Mouse (Mus musculus) MEL (cell line): ENCODE measurements at regions not wholly inside any gene's neighbourhood (a gene's known extent, or its start where the extent isn't known, plus 50 kb on each side); places are given as distances from the start of the nearest gene placed in this dataset.
A peak's percentile ranks its signal among the peaks of the same experiment; 100 is the strongest.

Experiments used
- DNase-seq: peaks from one replicate; pipeline ENCODE4 v3.0.0; 2011; ENCODE audit warnings: low read depth, low spot score
- H3K27ac ChIP-seq: 2 replicates; pipeline ENCODE4 v1.5.1; 2012; ENCODE audit warnings: low read depth, mild to moderate bottlenecking, control low read depth, low read length, moderate library complexity; ENCODE audit not compliant: control insufficient read depth
- H3K27me3 ChIP-seq, 2 experiments: fragments of 150-350 bp in 1 of 2; sonication (generic) in 1 of 2; 2 replicates each; pipeline ENCODE4 v1.6.1; 2012; ENCODE audit warnings: low read length in 2 of 2, mild to moderate bottlenecking in 2 of 2, improper control_type of control experiment in 1 of 2, moderate library complexity in 1 of 2; ENCODE audit not compliant: insufficient read depth in 2 of 2, control insufficient read depth in 1 of 2
- H3K36me3 ChIP-seq, 2 experiments: 2 replicates each; pipeline ENCODE4 v1.6.1; 2012 to 2014; ENCODE audit warnings: low read length in 2 of 2, improper control_type of control experiment in 1 of 2, inconsistent platforms in 1 of 2, mild to moderate bottlenecking in 1 of 2; ENCODE audit not compliant: insufficient read depth in 2 of 2, control insufficient read depth in 1 of 2
- H3K4me1 ChIP-seq, 2 experiments: fragments of 150-350 bp in 1 of 2; sonication (generic) in 1 of 2; 2 replicates each; pipeline ENCODE4 v1.6.1; 2012; ENCODE audit warnings: low read length in 2 of 2, improper control_type of control experiment in 1 of 2, mild to moderate bottlenecking in 1 of 2; ENCODE audit not compliant: insufficient read depth in 2 of 2, control insufficient read depth in 1 of 2
- H3K4me3 ChIP-seq, 2 experiments: fragments of 150-350 bp in 1 of 2; sonication (generic) in 1 of 2; 2 replicates each; pipeline ENCODE4 v1.5.1; 2012; ENCODE audit warnings: low read depth in 2 of 2, low read length in 2 of 2, mild to moderate bottlenecking in 2 of 2, moderate library complexity in 2 of 2, control low read depth in 1 of 2, improper control_type of control experiment in 1 of 2; ENCODE audit not compliant: control insufficient read depth in 1 of 2, insufficient read depth in 1 of 2
- H3K79me2 ChIP-seq: 2 replicates; pipeline ENCODE4 v1.6.1; 2012; ENCODE audit warnings: mild to moderate bottlenecking, low read length, moderate library complexity; ENCODE audit not compliant: control insufficient read depth, poor library complexity, insufficient read depth
- H3K9ac ChIP-seq: 2 replicates; pipeline ENCODE4 v1.6.1; 2012; ENCODE audit warnings: low read depth, mild to moderate bottlenecking, control low read depth, low read length, moderate library complexity; ENCODE audit not compliant: control insufficient read depth, poor library complexity, severe bottlenecking
- H3K9me3 ChIP-seq: fragments of 150-350 bp; sonication (generic); replicated peaks from 2 replicates; pipeline ENCODE4 v1.6.1; 2012; ENCODE audit warnings: mild to moderate bottlenecking, low read length, improper control_type of control experiment, moderate library complexity; ENCODE audit not compliant: insufficient read depth
- CHD1 ChIP-seq: IDR thresholded peaks from 2 replicates; pipeline ENCODE4 v1.6.1; 2012; ENCODE audit warnings: low read depth, mild to moderate bottlenecking, inconsistent platforms, low read length, improper control_type of control experiment
- CHD2 ChIP-seq: IDR thresholded peaks from 2 replicates; pipeline ENCODE4 v1.6.1; 2011; ENCODE audit warnings: low read length, improper control_type of control experiment
- CTCF ChIP-seq, 3 experiments: IDR thresholded peaks in 2 of 3; conservative IDR thresholded peaks in 1 of 3; 2 replicates each; pipeline ENCODE4 v1.5.1; 2011 to 2012; ENCODE audit warnings: low read length in 3 of 3, low read depth in 2 of 3, mild to moderate bottlenecking in 2 of 3, improper control_type of control experiment in 1 of 3, inconsistent platforms in 1 of 3, mixed read lengths in 1 of 3, moderate library complexity in 1 of 3; ENCODE audit not compliant: control insufficient read depth in 1 of 3, insufficient read depth in 1 of 3, poor library complexity in 1 of 3, severe bottlenecking in 1 of 3
- E2F4 ChIP-seq: IDR thresholded peaks from 2 replicates; pipeline ENCODE4 v1.6.1; 2011; ENCODE audit warnings: low read depth, low read length, improper control_type of control experiment, borderline replicate concordance
- ELF1 ChIP-seq: IDR thresholded peaks from 2 replicates; pipeline ENCODE4 v1.6.1; 2014; ENCODE audit warnings: low read depth, mild to moderate bottlenecking, inconsistent platforms, low read length, improper control_type of control experiment, moderate library complexity
- EP300 ChIP-seq, 2 experiments: IDR thresholded peaks; 2 replicates each; pipeline ENCODE4 v1.6.1; 2011; ENCODE audit warnings: improper control_type of control experiment in 2 of 2, low read length in 2 of 2, low read depth in 1 of 2, mild to moderate bottlenecking in 1 of 2
- ETS1 ChIP-seq: IDR thresholded peaks from 2 replicates; pipeline ENCODE4 v1.6.1; 2012; ENCODE audit warnings: low read depth, mild to moderate bottlenecking, inconsistent platforms, low read length, improper control_type of control experiment, moderate library complexity
- GABPA ChIP-seq: IDR thresholded peaks from 2 replicates; pipeline ENCODE4 v1.6.1; 2012; ENCODE audit warnings: low read depth, mild to moderate bottlenecking, inconsistent platforms, low read length, improper control_type of control experiment, moderate library complexity
- GATA1 ChIP-seq: IDR thresholded peaks from 2 replicates; pipeline ENCODE4 v1.6.1; 2011; ENCODE audit warnings: low read depth, low read length, improper control_type of control experiment
- HCFC1 ChIP-seq: IDR thresholded peaks from 2 replicates; pipeline ENCODE4 v1.6.1; 2012; ENCODE audit warnings: low read depth, mild to moderate bottlenecking, inconsistent platforms, low read length, improper control_type of control experiment, moderate library complexity
- KAT2A ChIP-seq: conservative IDR thresholded peaks from 2 replicates; pipeline ENCODE4 v1.6.1; 2012; ENCODE audit warnings: low read depth, low read length, improper control_type of control experiment, inconsistent platforms
- MEF2A ChIP-seq: IDR thresholded peaks from 2 replicates; pipeline ENCODE4 v1.6.1; 2014; ENCODE audit warnings: low read depth, mild to moderate bottlenecking, inconsistent platforms, low read length, improper control_type of control experiment; ENCODE audit not compliant: poor library complexity, insufficient replicate concordance, severe bottlenecking; ENCODE audit errors: extremely low read depth
- MXI1 ChIP-seq: IDR thresholded peaks from 2 replicates; pipeline ENCODE4 v1.6.1; 2011; ENCODE audit warnings: mild to moderate bottlenecking, low read depth, low read length, improper control_type of control experiment
- MYB ChIP-seq: IDR thresholded peaks from 2 replicates; pipeline ENCODE4 v1.6.1; 2011; ENCODE audit warnings: mild to moderate bottlenecking, low read depth, low read length, improper control_type of control experiment
- NELFE ChIP-seq: IDR thresholded peaks from 2 replicates; pipeline ENCODE4 v1.6.1; 2011; ENCODE audit warnings: low read depth, low read length, improper control_type of control experiment
- NRF1 ChIP-seq: IDR thresholded peaks from 2 replicates; pipeline ENCODE4 v1.6.1; 2014; ENCODE audit warnings: low read depth, mild to moderate bottlenecking, inconsistent platforms, low read length, improper control_type of control experiment, moderate library complexity; ENCODE audit not compliant: poor library complexity, insufficient read depth, severe bottlenecking
- POLR2A ChIP-seq, 2 experiments: IDR thresholded peaks; 2 replicates each; pipeline ENCODE4 v1.6.1; 2011 to 2012; ENCODE audit warnings: low read length in 2 of 2, mild to moderate bottlenecking in 2 of 2, control low read depth in 1 of 2, improper control_type of control experiment in 1 of 2, low read depth in 1 of 2, moderate library complexity in 1 of 2; ENCODE audit not compliant: control insufficient read depth in 1 of 2, insufficient read depth in 1 of 2, poor library complexity in 1 of 2
- SIN3A ChIP-seq: IDR thresholded peaks from 2 replicates; pipeline ENCODE4 v1.6.1; 2012; ENCODE audit warnings: low read length, improper control_type of control experiment, inconsistent platforms
- SMC3 ChIP-seq: IDR thresholded peaks from 2 replicates; pipeline ENCODE4 v1.6.1; 2011; ENCODE audit warnings: low read depth, low read length, improper control_type of control experiment
- TCF12 ChIP-seq: IDR thresholded peaks from 2 replicates; pipeline ENCODE4 v1.6.1; 2014; ENCODE audit warnings: low read depth, mild to moderate bottlenecking, inconsistent platforms, low read length, improper control_type of control experiment, moderate library complexity
- UBTF ChIP-seq: IDR thresholded peaks from 2 replicates; pipeline ENCODE4 v1.6.1; 2012; ENCODE audit warnings: low read depth, mild to moderate bottlenecking, inconsistent platforms, low read length, improper control_type of control experiment, moderate library complexity, borderline replicate concordance; ENCODE audit not compliant: insufficient read depth
- USF2 ChIP-seq, 2 experiments: IDR thresholded peaks; 2 replicates each; pipeline ENCODE4 v1.6.1; 2011 to 2012; ENCODE audit warnings: improper control_type of control experiment in 2 of 2, low read length in 2 of 2, borderline replicate concordance in 1 of 2, inconsistent platforms in 1 of 2, low read depth in 1 of 2, mild to moderate bottlenecking in 1 of 2; ENCODE audit not compliant: insufficient read depth in 1 of 2
- ZC3H11A ChIP-seq: IDR thresholded peaks from 2 replicates; pipeline ENCODE4 v1.6.1; 2012; ENCODE audit warnings: low read depth, mild to moderate bottlenecking, inconsistent platforms, low read length, improper control_type of control experiment
- ZKSCAN1 ChIP-seq: IDR thresholded peaks from 2 replicates; pipeline ENCODE4 v1.6.1; 2012; ENCODE audit warnings: low read depth, mild to moderate bottlenecking, inconsistent platforms, low read length, improper control_type of control experiment, moderate library complexity
- ZNF384 ChIP-seq: IDR thresholded peaks from 2 replicates; pipeline ENCODE4 v1.6.1; 2012; ENCODE audit warnings: low read depth, mild to moderate bottlenecking, inconsistent platforms, low read length, improper control_type of control experiment

DNA sequence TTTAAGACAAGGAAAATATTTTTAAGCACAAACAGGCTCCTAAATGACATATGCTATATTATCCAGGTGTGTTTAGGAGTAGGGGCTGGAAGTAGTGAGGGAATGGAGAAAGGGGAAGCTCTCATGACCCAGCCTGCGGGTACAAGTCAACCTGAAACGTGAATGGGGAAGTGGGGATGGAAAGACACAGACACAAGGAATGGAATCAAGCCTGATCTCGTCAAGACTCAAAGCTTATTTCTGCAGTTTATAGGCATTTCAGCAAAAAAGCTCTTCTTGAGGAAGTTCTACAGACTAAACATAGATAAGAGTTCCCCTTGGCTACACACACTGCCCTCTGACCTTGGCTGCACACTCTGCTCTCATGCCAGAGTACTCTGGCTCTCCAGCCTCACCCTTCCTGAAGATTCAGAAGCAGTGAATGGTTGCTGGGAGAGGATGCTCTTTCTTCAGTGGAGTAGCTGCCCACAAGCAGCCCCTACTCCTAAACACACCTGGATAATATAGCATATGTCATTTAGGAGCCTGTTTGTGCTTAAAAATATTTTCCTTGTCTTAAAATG, 106.4 kb upstream of the Rrp15 start:
- Histone ChIP-seq H3K4me1 (no peaks in the 10 kb centered on the region), H3K27ac (no peak overlapping the region), H3K4me3 (no peak overlapping the region), H3K27me3 (no peaks in the 10 kb centered on the region), H3K79me2 (no peaks in the 10 kb centered on the region), H3K9ac (no peak overlapping the region), H3K9me3 (no peaks in the 10 kb centered on the region), H3K36me3 (no peaks in the 10 kb centered on the region)
- TF ChIP-seq SIN3A (no peak), ZC3H11A (no peak), ELF1 (no peak), UBTF (no peak), SMC3 (no peak), ETS1 (no peak), CHD1 (no peak), E2F4 (no peak), KAT2A (no peak), NRF1 (no peak), POLR2A (IDR thresholded peaks at IDR 0.05; ENCODE audit: control insufficient read depth in 1 of 2, insufficient read depth in 1 of 2, low read depth in 1 of 2, low read length in 2 of 2, poor library complexity in 1 of 2) (no peak), GATA1 (no peak), ZNF384 (no peak), MXI1 (no peak), NELFE (no peak), MEF2A (no peak), USF2 (IDR thresholded peaks at IDR 0.05; ENCODE audit: borderline replicate concordance in 1 of 2, insufficient read depth in 1 of 2, low read depth in 1 of 2, low read length in 2 of 2) (no peak), HCFC1 (no peak), EP300 (IDR thresholded peaks at IDR 0.05; ENCODE audit: low read depth in 1 of 2, low read length in 2 of 2) (no peak)
- peak; percentile 3 for DNase-seq

DNA sequence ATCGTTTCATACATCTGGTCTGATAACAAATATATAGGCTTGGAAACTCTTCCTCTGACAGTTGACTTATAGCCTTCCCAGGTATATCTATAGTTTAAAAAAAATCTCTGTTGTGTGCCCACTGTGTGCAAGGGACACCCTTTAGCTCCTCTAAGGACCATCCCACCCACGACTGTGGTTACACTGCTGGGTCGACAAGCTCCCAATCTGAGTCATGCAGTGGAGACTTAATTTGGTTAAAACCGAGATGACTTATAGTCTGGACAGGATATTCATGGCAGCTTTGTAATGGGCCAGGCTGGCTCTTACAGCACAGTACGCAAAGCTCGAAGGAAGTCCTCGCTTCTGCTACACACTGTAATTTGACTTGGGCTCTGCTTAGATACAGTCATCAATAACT, 96.1 kb upstream of the Rrp15 start:
- no peaks in the 10 kb centered on the region for H3K36me3 ChIP-seq
- TF ChIP-seq ETS1 (no peak), GABPA (no peak), USF2 (IDR thresholded peaks at IDR 0.05; ENCODE audit: borderline replicate concordance in 1 of 2, insufficient read depth in 1 of 2, low read depth in 1 of 2, low read length in 2 of 2) (no peak), CHD2 (no peak), TCF12 (no peak), MEF2A (no peak), CTCF (IDR thresholded peaks at IDR 0.05 in 2 of 3, conservative IDR thresholded peaks at IDR 0.05 in 1 of 3; ENCODE audit: control insufficient read depth in 1 of 3, insufficient read depth in 1 of 3, low read depth in 2 of 3, low read length in 3 of 3, poor library complexity in 1 of 3, severe bottlenecking in 1 of 3) (no peak), ZKSCAN1 (no peak), ELF1 (no peak), MXI1 (no peak), ZNF384 (no peak), MYB (no peak)
- TF ChIP-seq, all 39 proteins: peak for 0
- Histone ChIP-seq H3K9ac (no peak overlapping the region), H3K4me3 (no peak overlapping the region), H3K79me2 (no peaks in the 10 kb centered on the region), H3K27me3 (no peaks in the 10 kb centered on the region), H3K9me3 (no peaks in the 10 kb centered on the region), H3K27ac (no peak overlapping the region), H3K4me1 (no peaks in the 10 kb centered on the region)
- no peak for DNase-seq
